Mouse (Mus musculus) heart, postnatal 0 days (tissue): Measurements from ENCODE around the gene Glp1r. TPM values are rescaled to one million over a fixed set of nuclear protein-coding genes. Genes with fewer than 3 reads are reported as not detected.
A peak's percentile ranks its signal among the peaks of the same experiment; 100 is the strongest.

Experiments used
- ATAC-seq: fragments of 200-750 bp; cut with Nextera tagmentation; 2 replicates; pipeline ENCODE4 v1.8.0; 2017; ENCODE audit warnings: low read depth, moderate number of reproducible peaks, moderate library complexity; ENCODE audit not compliant: insufficient read depth
- DNase-seq: peaks from one replicate; pipeline ENCODE4 v3.0.0-alpha.2; 2016; ENCODE audit warnings: low spot score
- H3K27ac ChIP-seq: fragments of 300-500 bp; sonication (generic); 2 replicates; pipeline ENCODE4 v1.5.1; 2014; ENCODE audit warnings: low read depth, mild to moderate bottlenecking
- H3K27me3 ChIP-seq: fragments of 300-500 bp; sonication (generic); 2 replicates; pipeline ENCODE4 v1.6.1; 2014; ENCODE audit warnings: low read length, mixed read lengths; ENCODE audit not compliant: control insufficient read depth, insufficient read depth
- H3K36me3 ChIP-seq: fragments of 300-500 bp; sonication (generic); replicated peaks from 2 replicates; pipeline ENCODE4 v1.6.1; 2014; ENCODE audit warnings: low read length, mixed read lengths; ENCODE audit not compliant: control insufficient read depth, insufficient read depth
- H3K4me1 ChIP-seq: fragments of 300-500 bp; sonication (generic); 2 replicates; pipeline ENCODE4 v1.6.1; 2014; ENCODE audit warnings: antibody characterized with exemption; ENCODE audit not compliant: control insufficient read depth, insufficient read depth
- H3K4me2 ChIP-seq: fragments of 300-500 bp; sonication (generic); 2 replicates; pipeline ENCODE4 v1.6.1; 2014; ENCODE audit warnings: low read depth, mild to moderate bottlenecking, low read length, moderate library complexity
- H3K4me3 ChIP-seq: fragments of 300-500 bp; sonication (generic); 2 replicates; pipeline ENCODE4 v1.5.1; 2014; ENCODE audit warnings: low read depth, low read length
- H3K9ac ChIP-seq: fragments of 300-500 bp; sonication (generic); replicated peaks from 2 replicates; pipeline ENCODE4 v1.6.1; 2014; ENCODE audit warnings: low read depth, low read length, mixed read lengths
- H3K9me3 ChIP-seq: fragments of 300-500 bp; sonication (generic); replicated peaks from 2 replicates; pipeline ENCODE4 v1.6.1; 2016; ENCODE audit warnings: low read length; ENCODE audit not compliant: control insufficient read depth
- CTCF ChIP-seq: IDR thresholded peaks from 2 replicates; pipeline ENCODE4 v1.5.1; 2016; ENCODE audit warnings: antibody characterized with exemption, control low read depth, low read depth
- EP300 ChIP-seq: IDR thresholded peaks from 2 replicates; pipeline ENCODE4 v1.6.1; 2016; ENCODE audit warnings: antibody characterized with exemption, low read depth
- WGBS: fragments of 180-500 bp; shearing (Covaris S2); extraction: QIAGEN DNeasy Blood & Tissue Kit; methylation state at CpG from one replicate; pipeline ENCODE4 v1.1.7; 2014; 5-methylcytosine and 5-hydroxymethylcytosine counted together
- polyA plus RNA-seq: library from polyadenylated mRNA; unstranded; fragments of >200 nt; fragmentation: Nextera tagmentation; extraction: Ambion mirVana; gene quantifications from 2 replicates; pipeline ENCODE4 v1.2.1, GENCODE M21; 2015
- total RNA-seq: library from RNA; depleted of rRNA; stranded (reverse); fragments of >200 nt; gene quantifications from 2 replicates; pipeline ENCODE4 v1.2.3, GENCODE M21; 2014; ENCODE audit warnings: low replicate concordance

Gene Glp1r
- total and polyA plus RNA-seq, 2 experiments from 2014 or later = 0.44 to 1.3 TPM

GRCm38 (mm10) chr17:30892730-30893129, 8.9 kb upstream of the Glp1r start:
- Histone ChIP-seq H3K4me1 (no peaks in the 10 kb centered on the region), H3K9ac (no peak overlapping the region), H3K36me3 (no peaks in the 10 kb centered on the region), H3K4me2 (no peak overlapping the region), H3K27me3 (no peaks in the 10 kb centered on the region), H3K9me3 (no peaks in the 10 kb centered on the region), H3K27ac (no peak overlapping the region), H3K4me3 (no peak overlapping the region)
- DNase-seq = peak; percentile 35
- 31% methylated on average over 2 of the region's 2 CpGs for WGBS
- TF ChIP-seq EP300 = no peak
- peak; percentile 39 for TF ChIP-seq CTCF
- no peak for ATAC-seq

GRCm38 (mm10) chr17:30897075-30897474, 4.5 kb upstream of the Glp1r start:
- no peak overlapping the region for H3K9ac ChIP-seq
- H3K4me3 ChIP-seq = no peak overlapping the region
- no peak overlapping the region for H3K27ac ChIP-seq
- no peak for TF ChIP-seq CTCF
- TF ChIP-seq EP300 = no peak
- 0% methylated on average over 2 of the region's 2 CpGs for WGBS
- no peak overlapping the region for H3K4me2 ChIP-seq
- H3K4me1 ChIP-seq = peaks cover 9% of the 10 kb centered on the region; the same call in 1 of the 2 replicates
- ATAC-seq (no peak), DNase-seq (no peak)
- H3K36me3 ChIP-seq = no peaks in the 10 kb centered on the region
- H3K9me3 ChIP-seq = no peaks in the 10 kb centered on the region; the same call in 1 of the 2 replicates
- peaks cover 22% of the 10 kb centered on the region for H3K27me3 ChIP-seq

DNA sequence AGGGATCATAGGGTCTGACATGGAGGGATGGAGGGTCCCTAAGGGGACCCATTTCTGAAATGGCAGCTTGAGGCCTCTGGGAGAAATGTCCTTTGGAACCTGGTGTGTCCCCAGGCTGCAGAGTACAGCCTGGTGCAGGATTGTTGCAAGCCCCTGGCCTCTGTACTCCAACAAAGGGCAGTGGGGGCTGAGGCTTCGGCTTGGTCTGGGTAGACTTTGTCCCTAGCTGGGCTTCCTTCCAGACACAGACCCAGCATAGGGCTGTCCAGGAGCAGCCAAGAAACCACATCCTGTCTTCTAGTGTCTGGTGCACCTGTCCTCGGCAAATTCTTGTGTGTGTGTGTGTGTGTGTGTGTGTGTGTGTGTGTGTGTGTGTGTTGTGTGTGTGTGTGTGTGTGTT, 2.5 kb downstream of the Glp1r start:
- Histone ChIP-seq H3K27me3 (peaks cover 38% of the 10 kb centered on the region), H3K9ac (no peak overlapping the region)

DNA sequence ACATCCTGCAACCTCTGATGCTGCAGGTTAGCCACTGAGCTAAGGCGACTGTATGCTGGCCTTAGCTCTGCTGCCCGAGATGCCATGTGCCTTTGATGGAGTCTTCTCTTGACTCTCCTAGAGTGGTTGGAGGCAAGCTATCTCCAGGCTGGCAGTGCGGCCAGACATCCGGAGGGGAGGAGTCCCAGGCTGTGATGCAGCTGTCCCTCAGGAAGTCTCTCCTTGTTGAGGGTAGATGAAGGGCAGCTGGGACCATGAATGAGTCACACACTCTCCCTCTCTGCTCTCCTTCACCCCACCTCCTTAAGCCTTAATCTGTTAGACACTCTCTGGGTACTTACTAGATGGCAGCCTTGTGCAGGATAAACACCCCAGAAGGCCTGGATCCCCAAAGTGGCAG, 6.0 kb downstream of the Glp1r start:
- Histone ChIP-seq H3K4me2 (no peak overlapping the region), H3K27me3 (peaks cover 11% of the 10 kb centered on the region), H3K9me3 (no peaks in the 10 kb centered on the region), H3K27ac (no peak overlapping the region), H3K4me3 (no peak overlapping the region), H3K4me1 (no peaks in the 10 kb centered on the region), H3K36me3 (no peaks in the 10 kb centered on the region), H3K9ac (no peak overlapping the region)
- DNase-seq (no peak), ATAC-seq (no peak)
- 27% methylated on average over 4 of the region's 4 CpGs for WGBS
- TF ChIP-seq EP300 = no peak
- TF ChIP-seq CTCF = no peak

More for the DNA sequence above, 2.5 kb downstream of the Glp1r start:
- Histone ChIP-seq H3K27ac (no peak overlapping the region), H3K4me1 (peaks cover 9% of the 10 kb centered on the region; the same call in 1 of the 2 replicates), H3K4me2 (no peak overlapping the region), H3K36me3 (no peaks in the 10 kb centered on the region), H3K4me3 (no peak overlapping the region), H3K9me3 (no peaks in the 10 kb centered on the region; the same call in 1 of the 2 replicates)
- TF ChIP-seq CTCF (no peak), EP300 (no peak)
- 45% methylated on average over 2 of the region's 2 CpGs for WGBS
- no peak for ATAC-seq
- DNase-seq = no peak

- 67% methylated on average over 27 of the region's 27 CpGs for WGBS
- no peak for ATAC-seq
- TF ChIP-seq EP300 = no peak
- TF ChIP-seq CTCF = no peak
Observed at GRCm38 (mm10) chr17:30910866-30911731, 9.5 kb downstream of the Glp1r start.

More at GRCm38 (mm10) chr17:30910866-30911731, 9.5 kb downstream of the Glp1r start:
- Histone ChIP-seq H3K36me3 (no peaks in the 10 kb centered on the region), H3K9ac (no peak overlapping the region), H3K27me3 (no peaks in the 10 kb centered on the region), H3K27ac (no peak overlapping the region), H3K4me3 (no peak overlapping the region), H3K9me3 (no peaks in the 10 kb centered on the region), H3K4me2 (no peak overlapping the region), H3K4me1 (no peaks in the 10 kb centered on the region)
- DNase-seq = no peak
